27 mouse cellular contexts compared by ENCODE assay signal in genomic region chr16:12764166-12764565, GRCm38 (mm10).
"Had no signal": no experiment of that assay in that cellular context is flagged by ENCODE, and none has a peak within 500 bp of the region (broad histone marks: within the 10 kb centered on the region; RNA-seq: fewer than 3 reads in every experiment).

No protein-coding gene starts in this region.

- H3K4me3 ChIP-seq: embryonic facial prominence, embryonic 10.5 days; embryonic facial prominence, embryonic 12.5 days; embryonic facial prominence, embryonic 13.5 days; embryonic facial prominence, embryonic 15.5 days; erythroblast, embryonic 14.5 days; forebrain, embryonic 10.5 days; forebrain, embryonic 12.5 days; forebrain, embryonic 13.5 days; forebrain, embryonic 15.5 days; gastrocnemius, adult 2 months; heart, adult 2 months had no signal

- H3K9me3 ChIP-seq: embryonic facial prominence, embryonic 10.5 days; embryonic facial prominence, embryonic 12.5 days; embryonic facial prominence, embryonic 13.5 days; embryonic facial prominence, embryonic 15.5 days; forebrain, embryonic 10.5 days; forebrain, embryonic 12.5 days; forebrain, embryonic 13.5 days; forebrain, embryonic 15.5 days had no signal

- H3K36me3 ChIP-seq: embryonic facial prominence, embryonic 10.5 days; embryonic facial prominence, embryonic 12.5 days; embryonic facial prominence, embryonic 13.5 days; embryonic facial prominence, embryonic 15.5 days; forebrain, embryonic 10.5 days; forebrain, embryonic 12.5 days; forebrain, embryonic 15.5 days had no signal

- H3K27me3 ChIP-seq: embryonic facial prominence, embryonic 12.5 days; embryonic facial prominence, embryonic 13.5 days; embryonic facial prominence, embryonic 15.5 days; forebrain, embryonic 12.5 days; forebrain, embryonic 13.5 days; forebrain, embryonic 15.5 days had no signal

- H3K27ac ChIP-seq: embryonic facial prominence, embryonic 10.5 days; embryonic facial prominence, embryonic 12.5 days; embryonic facial prominence, embryonic 13.5 days; embryonic facial prominence, embryonic 15.5 days; forebrain, embryonic 10.5 days; forebrain, embryonic 12.5 days; forebrain, embryonic 13.5 days; forebrain, embryonic 15.5 days; gastrocnemius, adult 2 months; heart, adult 2 months had no signal

- H3K9ac ChIP-seq: embryonic facial prominence, embryonic 12.5 days; embryonic facial prominence, embryonic 13.5 days; embryonic facial prominence, embryonic 15.5 days; forebrain, embryonic 12.5 days; forebrain, embryonic 13.5 days; forebrain, embryonic 15.5 days; forebrain, postnatal 0 days had no signal

- H3K4me1 ChIP-seq: embryonic facial prominence, embryonic 10.5 days; embryonic facial prominence, embryonic 12.5 days; embryonic facial prominence, embryonic 13.5 days; embryonic facial prominence, embryonic 15.5 days; forebrain, embryonic 10.5 days; forebrain, embryonic 12.5 days; forebrain, embryonic 13.5 days; forebrain, embryonic 15.5 days had no signal

- H3K4me2 ChIP-seq: embryonic facial prominence, embryonic 12.5 days; embryonic facial prominence, embryonic 13.5 days; embryonic facial prominence, embryonic 15.5 days; forebrain, embryonic 12.5 days; forebrain, embryonic 13.5 days; forebrain, embryonic 15.5 days had no signal

- DNase-seq: cerebellum, adult 18-20 months; cerebellum, adult 2 months; cerebellum, adult 8-10 months; cerebellum, adult 9-10 months; cerebellum, adult 9-11 months; cerebellum, postnatal 10 days; cerebellum, postnatal 14 days; cerebellum, postnatal 25 days; cerebellum, postnatal 36 days; embryo, embryonic 11 days; gastrocnemius, adult 2 months; gastrocnemius, postnatal 10 days; gastrocnemius, postnatal 14 days; gastrocnemius, postnatal 25 days; heart, adult 2 months had no signal

- ATAC-seq: forebrain, embryonic 13.5 days; forebrain, embryonic 14.5 days; forebrain, embryonic 15.5 days; forebrain, embryonic 16.5 days; forebrain, postnatal 0 days had no signal
